Mouse (Mus musculus) MN1 (cell line): ENCODE results near the gene Ccr7.

ENCODE experiments used
- DNase-seq: peaks from one replicate; pipeline ENCODE4 v3.0.0-alpha.2; 2016; ENCODE audit warnings: low spot score

Ccr7 gene

GRCm38 (mm10) chr11:99115940-99116339, 38.9 kb downstream of the Ccr7 start:
- no peak for DNase-seq

- DNase-seq: peak; percentile 61
These were observed 41.8 kb downstream of the Ccr7 start for GRCm38 (mm10) chr11:99113111-99113510.

DNA sequence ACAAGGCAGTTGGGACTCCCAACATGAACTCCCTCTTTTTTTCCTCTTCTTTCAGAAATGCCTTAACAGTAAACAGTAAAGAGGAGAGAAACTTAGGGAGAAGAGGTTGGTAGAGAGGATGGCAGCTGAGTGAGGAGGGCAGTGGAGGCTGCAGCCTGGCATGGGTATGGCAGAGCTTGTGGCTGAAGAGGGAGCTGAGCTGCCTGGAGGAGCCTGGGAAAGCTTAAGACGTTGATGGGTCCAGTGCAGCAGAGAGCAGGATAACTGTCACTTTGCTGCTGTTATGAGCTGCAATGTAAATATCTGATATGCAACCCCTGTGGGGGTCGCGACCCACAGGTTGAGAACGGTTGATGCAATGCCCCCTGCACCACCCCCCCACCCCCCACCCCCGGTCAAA, 42.2 kb downstream of the Ccr7 start:
- no peak for DNase-seq

DNA sequence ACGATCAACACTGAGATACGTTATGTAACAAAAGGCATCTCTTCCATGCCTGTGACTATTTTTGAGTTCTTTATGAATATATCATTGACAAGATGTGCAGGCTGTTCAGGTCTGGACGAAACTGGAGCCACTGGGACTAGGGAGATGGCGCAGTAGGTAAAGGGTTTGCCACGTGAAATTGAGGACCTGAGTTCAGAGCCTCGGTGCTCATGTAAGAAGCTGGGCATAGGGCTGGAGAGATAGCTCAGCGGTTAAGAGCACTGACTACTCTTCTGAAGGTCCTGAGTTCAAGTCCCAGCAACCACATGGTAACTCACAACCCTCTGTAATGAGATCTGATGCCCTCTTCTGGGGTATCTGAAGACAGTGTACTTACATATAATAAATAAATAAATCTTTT, 43.2 kb downstream of the Ccr7 start:
- DNase-seq: no peak

DNA sequence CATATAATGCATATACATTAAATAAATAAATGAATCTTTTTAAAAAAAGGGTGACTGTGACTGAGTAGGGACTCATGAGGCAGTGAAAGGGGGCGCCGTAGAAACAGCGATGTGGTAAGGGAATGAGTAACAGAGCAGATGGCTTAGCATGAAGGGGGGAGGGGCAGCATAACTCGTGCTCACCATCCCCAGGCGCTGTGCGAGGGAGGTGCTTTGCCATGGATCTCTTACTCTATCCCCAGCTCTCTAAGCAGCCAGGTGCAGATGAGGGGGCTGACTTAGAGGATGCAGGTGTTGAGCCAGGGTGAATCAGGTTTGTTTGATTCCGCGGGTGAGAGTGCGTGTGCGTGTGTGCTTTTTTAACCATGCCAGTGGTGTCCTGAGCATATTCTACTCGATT, 43.7 kb downstream of the Ccr7 start:
- DNase-seq: no peak

DNA sequence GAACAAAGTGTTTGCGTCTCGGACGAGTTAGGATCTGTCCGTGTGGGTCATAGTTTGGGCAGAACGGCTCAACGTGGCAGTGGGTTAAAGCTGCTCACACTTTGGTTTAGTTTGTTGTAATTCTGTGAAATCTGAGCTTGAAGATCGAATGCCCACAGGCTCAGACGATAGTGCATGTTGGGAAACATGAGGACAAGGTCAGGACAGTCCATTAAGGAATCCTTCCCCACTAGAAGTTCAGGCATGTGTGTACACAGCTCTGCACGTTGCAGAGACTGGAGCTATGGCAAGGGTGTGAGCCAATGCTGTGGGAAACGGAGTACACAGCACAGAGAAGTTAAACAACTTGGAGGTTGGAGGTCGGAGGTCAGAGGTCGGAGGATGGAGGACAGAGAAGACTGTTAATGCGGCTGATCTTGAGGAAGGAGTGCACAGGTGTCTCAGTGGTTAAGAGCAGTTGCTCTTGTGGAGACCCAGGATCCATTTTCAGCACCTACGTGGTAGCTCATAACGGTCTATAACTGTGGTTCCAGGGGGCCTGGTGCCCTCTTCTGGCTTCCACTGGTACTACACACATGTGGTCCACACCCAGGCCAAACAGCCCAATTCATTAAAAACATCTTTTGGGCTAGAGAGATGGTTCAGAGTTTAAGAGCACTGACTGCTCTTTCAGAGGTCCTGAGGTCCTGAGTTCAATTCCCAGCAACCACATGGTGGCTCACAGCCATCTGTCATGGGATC, 44.3 kb downstream of the Ccr7 start:
- no peak for DNase-seq

GRCm38 (mm10) chr11:99108296-99108695, 46.6 kb downstream of the Ccr7 start:
- no peak for DNase-seq

GRCm38 (mm10) chr11:99105981-99106726, 48.7 kb downstream of the Ccr7 start:
- no peak for DNase-seq

GRCm38 (mm10) chr11:99104609-99105410, 50.1 kb downstream of the Ccr7 start:
- DNase-seq: no peak

DNA sequence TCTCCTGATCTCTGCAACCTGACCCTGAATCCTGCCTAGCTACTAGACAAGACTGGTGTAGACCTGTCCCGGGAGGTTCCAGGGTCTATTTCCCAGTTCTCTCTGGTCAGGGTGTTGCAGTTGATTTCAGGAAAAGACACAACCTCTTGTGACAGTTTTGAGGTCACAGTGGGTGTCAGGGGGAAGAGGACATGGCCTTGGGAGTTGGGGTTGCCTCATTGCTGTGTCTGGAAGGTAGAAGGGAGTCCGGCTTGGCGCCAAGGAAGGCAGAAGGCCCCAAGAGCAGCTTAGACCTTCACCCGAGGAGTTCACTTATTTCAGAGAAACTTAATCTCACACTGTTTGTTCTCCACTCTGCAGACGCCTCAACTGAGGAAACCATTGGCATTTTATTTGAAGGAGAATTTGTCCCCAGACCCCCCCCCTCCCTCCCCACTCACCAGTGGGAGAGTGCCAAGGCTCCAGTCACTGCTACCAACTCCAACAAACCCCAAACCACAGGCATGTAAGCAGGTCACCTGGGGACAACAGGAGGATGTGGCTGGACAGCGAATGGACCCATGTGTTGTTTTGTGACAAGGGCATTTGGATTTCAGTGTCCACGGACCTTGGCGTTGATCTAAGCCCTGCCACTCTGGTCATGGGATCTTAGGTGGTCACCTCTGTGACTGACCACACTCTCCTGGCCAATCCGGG, 52.2 kb downstream of the Ccr7 start:
- no peak for DNase-seq

GRCm38 (mm10) chr11:99101693-99102092, 53.2 kb downstream of the Ccr7 start:
- no peak for DNase-seq

DNA sequence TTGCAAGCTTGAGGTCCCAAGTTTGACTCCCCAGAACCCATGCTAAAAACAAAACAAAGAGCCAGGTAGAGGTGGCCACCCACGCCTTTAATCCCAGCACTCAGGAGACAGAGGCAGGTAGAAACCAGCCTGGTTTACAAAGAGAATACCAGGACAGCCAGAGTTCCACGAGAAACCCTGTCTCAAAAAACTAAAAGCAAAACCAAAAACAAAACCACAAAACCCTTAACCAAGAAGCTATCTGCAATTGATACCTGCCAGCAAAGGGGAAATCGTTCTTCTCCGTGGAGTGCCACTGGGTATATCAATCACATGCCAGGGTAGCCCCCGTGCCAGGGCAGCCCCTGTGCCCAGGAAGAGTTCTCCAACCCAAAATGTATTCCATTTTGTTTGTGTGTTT, 54.7 kb downstream of the Ccr7 start:
- DNase-seq: no peak

DNA sequence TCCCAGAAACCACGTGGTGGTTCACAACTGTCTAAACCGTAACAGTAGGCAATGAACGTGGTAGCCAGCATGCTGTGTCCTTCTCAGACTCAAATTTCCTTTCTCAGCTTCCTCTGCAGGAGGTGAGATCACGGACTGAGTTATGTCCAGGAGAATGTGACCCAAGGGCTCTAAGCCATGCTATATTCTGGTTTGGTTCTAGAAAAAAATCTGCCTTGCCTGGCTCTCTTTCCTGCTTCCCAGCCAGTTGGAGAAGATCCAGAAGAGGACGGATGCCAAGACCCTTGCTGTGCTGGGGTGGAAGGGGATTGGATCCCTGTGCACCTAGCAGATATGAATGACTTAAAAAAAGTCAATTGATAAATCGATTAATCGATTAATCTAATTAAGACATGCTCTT, 55.4 kb downstream of the Ccr7 start:
- DNase-seq: no peak

DNA sequence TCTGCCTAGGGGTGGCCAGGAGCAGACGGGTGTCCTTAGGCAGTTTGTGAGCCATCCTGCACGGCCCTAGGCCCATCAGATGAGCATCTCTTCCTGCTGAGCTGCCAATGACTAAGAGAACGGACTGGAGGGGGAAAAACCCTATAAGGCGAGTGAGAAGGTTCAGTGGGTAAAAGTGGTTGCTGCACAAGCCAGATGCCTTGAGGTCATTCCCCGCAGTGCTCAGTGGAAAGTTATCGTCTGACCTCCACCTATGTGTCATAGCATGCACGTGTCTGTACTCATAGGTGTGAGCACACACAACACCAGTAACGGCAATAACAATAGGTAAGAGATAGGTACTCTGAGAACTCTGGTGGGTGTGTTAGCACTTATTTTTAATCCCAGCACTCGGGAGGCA, 56.0 kb downstream of the Ccr7 start:
- DNase-seq: no peak

GRCm38 (mm10) chr11:99096996-99097774, 57.7 kb downstream of the Ccr7 start:
- DNase-seq: no peak

- DNase-seq: no peak
These were observed 58.5 kb downstream of the Ccr7 start for GRCm38 (mm10) chr11:99096417-99096816.

GRCm38 (mm10) chr11:99095759-99096158, 59.1 kb downstream of the Ccr7 start:
- no peak for DNase-seq

GRCm38 (mm10) chr11:99094911-99095676, 59.8 kb downstream of the Ccr7 start:
- no peak for DNase-seq
